Mouse (Mus musculus) forelimb bud, embryonic 11.5 days (tissue): ENCODE data around the gene Yars.

Experiments
- DNase-seq: peaks from one replicate; pipeline ENCODE4 v3.0.0-alpha.2; 2012; ENCODE audit warnings: low read depth, low spot score

Yars gene

GRCm38 (mm10) chr4:129189542-129190519, at the start of gene Yars, which contains the start of gene S100pbp:
Yars (plus strand) TSS chr4:129189760.
S100pbp (minus strand) TSS chr4:129189727.
- peak; percentile 98 for DNase-seq

- DNase-seq: no peak
Observed at GRCm38 (mm10) chr4:129140808-129141207, 48.8 kb upstream of the Yars start.

- DNase-seq: no peak
Observed at GRCm38 (mm10) chr4:129141560-129142438, 47.8 kb upstream of the Yars start.

DNA sequence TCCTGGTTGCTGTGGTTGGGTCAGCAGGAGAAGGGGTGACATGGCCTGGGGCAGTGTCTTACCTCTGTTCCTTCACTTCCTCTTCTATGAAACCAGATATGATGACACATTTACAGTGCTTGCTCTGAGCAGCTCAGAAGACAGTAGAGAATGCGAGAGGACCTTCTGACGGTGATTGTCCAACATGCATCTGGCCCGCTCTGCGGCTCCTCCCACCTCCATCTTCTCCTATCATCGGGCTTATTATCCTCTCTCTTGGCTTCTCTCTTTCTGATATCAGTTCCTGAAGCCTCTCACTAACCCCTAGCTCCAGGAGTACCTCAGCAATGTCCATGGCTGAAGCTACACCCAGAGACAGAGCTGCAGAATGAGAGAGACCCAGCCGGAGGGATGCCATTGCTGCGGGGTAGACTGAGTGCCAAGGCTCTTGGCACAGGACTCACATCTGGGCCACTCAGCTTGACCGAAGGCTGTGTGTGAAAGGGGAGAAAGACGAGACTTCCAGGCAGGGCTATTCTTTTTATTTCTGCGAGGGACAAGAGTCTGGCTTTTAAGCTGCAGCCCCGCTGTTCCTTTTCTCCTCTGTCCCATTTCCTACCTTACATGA, 47.0 kb upstream of the Yars start:
- DNase-seq: no peak

- DNase-seq: no peak
Observed at GRCm38 (mm10) chr4:129143509-129143908, 46.1 kb upstream of the Yars start.

- DNase-seq: no peak
Observed at GRCm38 (mm10) chr4:129144401-129145367, 44.9 kb upstream of the Yars start.

GRCm38 (mm10) chr4:129145411-129145810, 44.1 kb upstream of the Yars start:
- DNase-seq: no peak

GRCm38 (mm10) chr4:129145943-129146342, 43.6 kb upstream of the Yars start:
- no peak for DNase-seq

DNA sequence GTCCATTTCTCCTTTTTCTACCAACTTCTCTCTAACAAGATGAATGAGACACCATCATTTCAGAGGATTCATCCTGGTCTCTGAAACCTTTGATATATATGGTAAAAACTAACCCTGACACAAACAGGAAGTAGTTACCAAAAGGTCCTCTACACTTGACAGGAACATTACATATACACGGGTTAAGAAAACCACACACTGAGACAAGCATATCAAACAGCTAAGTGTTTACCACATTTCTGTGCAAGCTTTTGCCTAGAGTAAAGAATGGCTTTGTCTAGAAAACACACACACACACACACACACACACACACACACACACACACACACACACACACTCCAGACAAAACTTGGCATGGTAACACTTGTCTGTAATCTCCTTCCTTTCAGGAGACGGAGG, 43.2 kb upstream of the Yars start:
- no peak for DNase-seq

- DNase-seq: no peak
Observed at GRCm38 (mm10) chr4:129147552-129148103, 41.9 kb upstream of the Yars start.

DNA sequence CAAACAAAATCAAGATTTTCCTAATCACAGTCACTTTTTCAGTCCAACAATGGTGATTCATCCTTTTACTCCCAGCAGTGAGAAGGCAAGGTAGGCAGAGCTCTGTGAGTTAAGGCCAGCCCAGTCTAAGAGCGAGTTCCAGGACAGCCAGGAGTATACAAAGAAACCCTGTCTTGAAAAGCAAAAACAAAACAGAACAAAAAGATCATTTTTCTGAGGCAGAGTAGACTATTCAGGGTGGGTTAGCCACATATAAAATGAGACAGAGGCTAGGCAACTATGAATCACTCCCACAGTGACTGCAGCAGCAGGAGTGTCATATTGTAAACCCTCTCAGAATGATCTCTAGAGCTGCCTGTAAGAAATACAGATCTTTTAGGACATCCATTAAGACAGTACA, 40.2 kb upstream of the Yars start:
- DNase-seq: no peak

DNA sequence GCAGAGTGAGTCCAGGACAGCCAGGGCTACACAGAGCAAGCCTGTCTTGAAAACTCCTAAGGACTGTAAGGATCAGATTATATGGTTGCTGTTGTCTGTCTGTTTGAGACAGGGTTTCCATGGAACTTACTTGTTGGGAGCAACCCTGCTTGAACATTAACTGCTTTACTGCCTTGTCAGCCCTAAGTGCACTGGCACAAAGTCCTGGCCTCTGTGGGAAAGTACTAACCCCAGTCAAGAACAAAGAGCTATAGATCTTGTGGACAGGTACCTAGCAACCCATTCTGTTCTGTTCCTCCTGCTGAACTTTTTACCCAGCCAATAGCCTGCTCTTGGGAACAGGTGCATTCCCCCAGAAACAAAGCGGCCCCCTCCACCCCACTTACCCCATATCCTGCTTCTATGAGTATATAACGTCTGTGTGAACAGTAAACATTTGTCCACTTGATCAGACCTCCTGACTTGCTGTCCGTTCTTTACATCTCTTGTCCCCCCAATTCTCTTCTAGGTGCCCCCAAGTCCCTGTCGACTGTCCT, 38.2 kb upstream of the Yars start:
- no peak for DNase-seq

DNA sequence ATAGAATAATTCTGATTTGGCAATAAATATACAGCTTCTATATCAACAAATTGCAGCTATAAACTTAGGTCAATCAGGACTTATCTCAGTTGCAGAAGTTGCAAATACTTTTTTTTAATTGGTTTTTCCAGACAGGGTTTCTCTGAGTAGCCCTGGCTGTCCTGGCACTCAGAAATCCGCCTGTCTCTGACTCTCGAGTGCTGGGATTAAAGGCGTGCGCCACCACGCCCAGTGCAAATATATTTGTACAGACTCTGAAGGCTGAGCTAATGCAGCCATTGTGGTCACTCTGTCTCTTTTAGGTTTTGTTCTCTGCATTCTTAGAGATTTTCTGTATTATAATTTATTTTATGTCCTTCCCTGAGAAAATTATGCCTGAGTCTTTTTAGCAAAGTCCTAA, 32.0 kb upstream of the Yars start:
- DNase-seq: no peak

DNA sequence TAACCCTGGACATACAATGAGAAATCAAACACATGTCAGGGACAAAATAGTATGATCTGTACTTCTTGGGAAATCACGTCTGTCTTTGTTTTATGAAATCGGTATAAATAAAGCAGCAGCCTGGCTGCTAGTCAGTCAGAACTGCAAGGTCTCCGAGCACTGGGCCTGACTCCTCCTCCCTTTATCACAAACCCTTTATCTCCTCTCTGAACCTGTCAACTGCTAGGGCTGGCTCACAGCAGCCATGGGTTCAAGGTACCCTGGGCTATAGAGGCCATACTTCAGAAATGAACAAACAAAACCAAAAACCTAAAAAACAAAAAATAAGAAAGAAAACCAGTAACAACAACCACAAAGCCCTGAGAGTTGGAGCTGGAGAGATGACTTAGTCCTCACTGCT, 31.0 kb upstream of the Yars start:
- DNase-seq: no peak

DNA sequence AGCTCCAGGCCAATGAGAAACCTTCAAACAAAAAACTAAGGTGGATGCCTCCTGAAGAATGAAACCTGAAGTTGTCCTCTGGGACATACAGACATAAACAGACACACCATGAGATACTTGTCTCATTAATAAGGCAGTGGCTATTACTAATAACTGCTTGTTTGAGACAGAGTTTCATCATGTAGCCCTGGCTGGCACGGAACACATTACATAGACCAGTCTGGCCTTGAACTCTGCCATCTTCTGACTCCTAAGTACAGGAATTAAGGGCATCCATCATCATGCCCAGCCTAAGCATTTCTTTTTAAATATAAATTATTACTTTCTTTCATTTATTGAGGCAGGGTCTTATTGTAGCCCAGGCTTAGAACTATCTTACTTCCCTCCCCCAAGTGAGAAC, 28.5 kb upstream of the Yars start:
- DNase-seq: no peak

- no peak for DNase-seq
Observed at GRCm38 (mm10) chr4:129161581-129162255, 27.8 kb upstream of the Yars start.

GRCm38 (mm10) chr4:129172529-129172928, 17.0 kb upstream of the Yars start:
- no peak for DNase-seq

DNA sequence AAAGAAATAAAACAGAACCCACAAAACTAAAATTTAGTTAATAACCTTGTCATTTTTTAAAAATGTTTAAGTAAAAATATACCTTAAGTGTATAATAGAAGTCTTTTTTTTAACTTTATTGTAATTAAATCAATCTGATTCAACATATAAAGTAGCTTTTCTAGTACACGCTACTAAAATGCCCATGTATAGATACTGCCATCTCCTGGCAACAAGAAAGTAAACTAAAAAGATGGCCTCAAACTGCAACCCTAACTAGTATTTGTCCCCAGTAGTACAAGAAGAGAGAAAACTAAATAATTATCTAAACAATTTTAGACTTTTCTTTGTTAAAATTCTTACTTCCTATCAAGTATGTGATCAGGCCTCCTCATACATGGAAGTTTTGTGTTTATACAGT, 10.0 kb upstream of the Yars start:
- DNase-seq: no peak

GRCm38 (mm10) chr4:129188041-129188659, 1.4 kb upstream of the Yars start:
- no peak for DNase-seq
